Mouse (Mus musculus) embryonic facial prominence, embryonic 10.5 days (tissue): ENCODE measurements around the gene Ubtf. TPM values are rescaled to one million over a fixed set of nuclear protein-coding genes. Genes with fewer than 3 reads are reported as not detected.
"Not testable (repeated sequence)": the region's sequence is repeated elsewhere in the genome, so short reads cannot be mapped to it uniquely, and the experiment has no call there.

Source experiments
- DNase-seq: peaks from one replicate; pipeline ENCODE4 v3.0.0-alpha.2; 2017; ENCODE audit warnings: low spot score
- H3K27ac ChIP-seq: fragments of 300-500 bp; sonication (generic); replicated peaks from 2 replicates; pipeline ENCODE4 v1.5.1; 2016; ENCODE audit warnings: mild to moderate bottlenecking
- H3K27me3 ChIP-seq: fragments of 300-500 bp; sonication (generic); replicated peaks from 2 replicates; pipeline ENCODE4 v1.6.1; 2016; ENCODE audit warnings: low read depth, mild to moderate bottlenecking; ENCODE audit not compliant: poor library complexity, severe bottlenecking
- H3K36me3 ChIP-seq: fragments of 300-500 bp; sonication (generic); replicated peaks from 2 replicates; pipeline ENCODE4 v1.6.1; 2016; ENCODE audit warnings: mild to moderate bottlenecking, moderate library complexity
- H3K4me1 ChIP-seq: fragments of 300-500 bp; sonication (generic); 2 replicates; pipeline ENCODE4 v1.6.1; 2016
- H3K4me3 ChIP-seq: fragments of 300-500 bp; sonication (generic); 2 replicates; pipeline ENCODE4 v1.5.1; 2016; ENCODE audit warnings: mild to moderate bottlenecking, moderate library complexity
- H3K9me3 ChIP-seq: fragments of 300-500 bp; sonication (generic); 2 replicates; pipeline ENCODE4 v1.6.1; 2016; ENCODE audit warnings: mild to moderate bottlenecking
- WGBS: fragments of 180-500 bp; shearing (Covaris S2); methylation state at CpG from one replicate; pipeline ENCODE4 v1.1.7; 2016; 5-methylcytosine and 5-hydroxymethylcytosine counted together
- polyA plus RNA-seq: library from polyadenylated mRNA; unstranded; fragments of >200 nt; fragmentation: Nextera tagmentation; extraction: Ambion mirVana; gene quantifications from 2 replicates; pipeline ENCODE4 v1.2.1, GENCODE M21; 2016

Gene Ubtf
- polyA plus RNA-seq, 1 experiment from 2014 or later: 94.2 TPM

- Histone ChIP-seq H3K4me1 (peaks cover 22% of the 10 kb centered on the region), H3K9me3 (no peaks in the 10 kb centered on the region), H3K36me3 (peaks cover 26% of the 10 kb centered on the region), H3K27ac (peak within 1 kb of the TSS; percentile 88), H3K4me3 (peak within 1 kb of the TSS; percentile 90), H3K27me3 (no peaks in the 10 kb centered on the region)
- peak; percentile 96 for DNase-seq
- under 1% methylated on average over 32 of the region's 32 CpGs for WGBS
These were observed 34.9 kb downstream of the Ubtf start, which contains the start of gene Tmub2 for GRCm38 (mm10) chr11:102284501-102285094. TSS of gene Tmub2 (plus strand) at chr11:102284931.

- Histone ChIP-seq H3K27me3 (no peaks in the 10 kb centered on the region), H3K36me3 (peaks cover 19% of the 10 kb centered on the region), H3K9me3 (no peaks in the 10 kb centered on the region), H3K4me1 (peaks cover 18% of the 10 kb centered on the region), H3K4me3 (peak overlapping the region; percentile 90; the same call in 1 of the 2 replicates), H3K27ac (peak overlapping the region; percentile 88)
- WGBS: 91% methylated on average over 6 of the region's 6 CpGs
- no peak for DNase-seq
These were observed 35.6 kb downstream of the Ubtf start for GRCm38 (mm10) chr11:102283922-102284321.

GRCm38 (mm10) chr11:102280267-102280666 is 39.3 kb downstream of the Ubtf start:
- H3K4me3 ChIP-seq, H3K9me3 ChIP-seq, DNase-seq, H3K27ac ChIP-seq, H3K36me3 ChIP-seq: not testable (repeated sequence)
- Histone ChIP-seq H3K4me1 (peaks cover 22% of the 10 kb centered on the region), H3K27me3 (peaks cover 27% of the 10 kb centered on the region)
- 78% methylated on average over 6 of the region's 6 CpGs for WGBS

- Histone ChIP-seq H3K4me1 (peaks cover 21% of the 10 kb centered on the region), H3K4me3 (no peak overlapping the region), H3K36me3 (no peaks in the 10 kb centered on the region), H3K9me3 (no peaks in the 10 kb centered on the region), H3K27me3 (peaks cover 31% of the 10 kb centered on the region), H3K27ac (no peak overlapping the region)
- DNase-seq: no peak
- 96% methylated on average over 3 of the region's 3 CpGs for WGBS
These were observed 39.9 kb downstream of the Ubtf start for GRCm38 (mm10) chr11:102279595-102279994.

GRCm38 (mm10) chr11:102277754-102278153 is 41.8 kb downstream of the Ubtf start:
- WGBS: 57% methylated on average over 9 of the region's 12 CpGs

GRCm38 (mm10) chr11:102276411-102276915 is 43.1 kb downstream of the Ubtf start:
- DNase-seq: peak; percentile 77
- peaks cover 21% of the 10 kb centered on the region for H3K4me1 ChIP-seq
- 1% methylated on average over 33 of the region's 33 CpGs for WGBS
- no peaks in the 10 kb centered on the region for H3K36me3 ChIP-seq
- H3K27ac ChIP-seq: peak overlapping the region; percentile 81
- no peaks in the 10 kb centered on the region for H3K9me3 ChIP-seq
- peak overlapping the region; percentile 60 for H3K4me3 ChIP-seq
- peaks cover 34% of the 10 kb centered on the region for H3K27me3 ChIP-seq

More at GRCm38 (mm10) chr11:102277754-102278153, 41.8 kb downstream of the Ubtf start:
- Histone ChIP-seq H3K36me3 (no peaks in the 10 kb centered on the region), H3K27me3 (peaks cover 31% of the 10 kb centered on the region), H3K4me1 (peaks cover 21% of the 10 kb centered on the region), H3K27ac (no peak overlapping the region), H3K4me3 (no peak overlapping the region), H3K9me3 (no peaks in the 10 kb centered on the region)
- DNase-seq: no peak

GRCm38 (mm10) chr11:102268520-102269244 is 50.9 kb downstream of the Ubtf start, which contains the start of gene Asb16:
TSS of gene Asb16 (plus strand) at chr11:102268743.
- DNase-seq: no peak
- Histone ChIP-seq H3K4me3 (no peak within 1 kb of the TSS), H3K27ac (no peak within 1 kb of the TSS), H3K9me3 (no peaks in the 10 kb centered on the region), H3K27me3 (0 out of 2 replicates have a peak, but pooled peaks cover 3% of the 10 kb centered on the region), H3K4me1 (peaks cover 18% of the 10 kb centered on the region), H3K36me3 (peaks cover 20% of the 10 kb centered on the region)
- WGBS: 87% methylated on average over 12 of the region's 12 CpGs

GRCm38 (mm10) chr11:102267480-102267879 is 52.1 kb downstream of the Ubtf start:
- no peak overlapping the region for H3K4me3 ChIP-seq

GRCm38 (mm10) chr11:102266631-102267355 is 52.7 kb downstream of the Ubtf start:
- WGBS: 86% methylated on average over 8 of the region's 8 CpGs
- Histone ChIP-seq H3K27ac (no peak overlapping the region), H3K9me3 (no peaks in the 10 kb centered on the region), H3K27me3 (no peaks in the 10 kb centered on the region), H3K36me3 (peaks cover 38% of the 10 kb centered on the region), H3K4me3 (no peak overlapping the region), H3K4me1 (peaks cover 18% of the 10 kb centered on the region)
- no peak for DNase-seq

More at GRCm38 (mm10) chr11:102267480-102267879, 52.1 kb downstream of the Ubtf start:
- 8% methylated on average over 11 of the region's 11 CpGs for WGBS
- Histone ChIP-seq H3K36me3 (peaks cover 32% of the 10 kb centered on the region), H3K27me3 (no peaks in the 10 kb centered on the region), H3K9me3 (no peaks in the 10 kb centered on the region), H3K4me1 (peaks cover 18% of the 10 kb centered on the region), H3K27ac (no peak overlapping the region)
- peak; percentile 81 for DNase-seq

- Histone ChIP-seq H3K9me3 (no peaks in the 10 kb centered on the region), H3K36me3 (peaks cover 48% of the 10 kb centered on the region), H3K4me3 (no peak overlapping the region), H3K4me1 (peaks cover 18% of the 10 kb centered on the region), H3K27me3 (no peaks in the 10 kb centered on the region), H3K27ac (no peak overlapping the region)
- WGBS: 64% methylated on average over 14 of the region's 14 CpGs
- no peak for DNase-seq
These were observed 53.7 kb downstream of the Ubtf start for GRCm38 (mm10) chr11:102265816-102266215.

- no peak for DNase-seq
- Histone ChIP-seq H3K9me3 (no peaks in the 10 kb centered on the region), H3K27ac (no peak overlapping the region), H3K4me1 (peaks cover 18% of the 10 kb centered on the region), H3K4me3 (no peak overlapping the region), H3K27me3 (no peaks in the 10 kb centered on the region), H3K36me3 (peaks cover 72% of the 10 kb centered on the region)
- WGBS: 92% methylated on average over 7 of the region's 7 CpGs
These were observed 56.3 kb downstream of the Ubtf start for GRCm38 (mm10) chr11:102263211-102263610.

- H3K4me3 ChIP-seq: no peak overlapping the region
- DNase-seq: no peak
- peaks cover 19% of the 10 kb centered on the region for H3K4me1 ChIP-seq
- no peak overlapping the region for H3K27ac ChIP-seq
- 91% methylated on average over 3 of the region's 3 CpGs for WGBS
- H3K27me3 ChIP-seq: no peaks in the 10 kb centered on the region
- H3K9me3 ChIP-seq: no peaks in the 10 kb centered on the region
- H3K36me3 ChIP-seq: peaks cover 96% of the 10 kb centered on the region
These were observed 61.0 kb downstream of the Ubtf start for GRCm38 (mm10) chr11:102258521-102258920.
